Mouse (Mus musculus) v-Abl transformed pro-B cells (cell line): ENCODE measurements around the gene Ina.

Experiments
- in situ Hi-C, 2 experiments: fragments of 400-800 bp; cut with MboI; formaldehyde crosslinking; loops; one replicate each; pipeline ENCODE4 v1.15.1; 2025; ENCODE audit not compliant: unreplicated experiment in 2 of 2

The Ina gene

DNA sequence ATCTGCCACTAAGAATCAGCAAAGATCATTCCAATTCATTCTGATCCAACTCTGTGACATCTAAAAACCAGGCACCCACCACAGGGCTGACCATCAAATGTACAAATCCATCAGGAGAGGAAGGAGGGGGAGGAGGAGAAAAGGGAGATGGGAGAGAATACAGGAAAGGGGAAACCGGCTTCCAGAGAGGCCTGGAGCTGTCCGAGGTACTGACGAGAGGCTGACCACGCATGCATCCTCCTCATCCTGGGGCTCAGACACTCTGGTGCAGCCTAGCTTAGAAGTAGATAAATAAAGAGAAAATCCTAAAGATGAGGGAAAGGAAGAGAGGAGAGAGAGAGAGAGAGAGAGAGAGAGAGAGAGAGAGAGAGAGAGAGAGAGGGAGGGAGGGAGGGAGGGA is 8.2 kb upstream of the Ina start:
- in situ Hi-C loops = loop anchor here in 1 of 2 experiments (25.0 kb wide), 1 partner anchor 894 kb away; no protein-coding TSS in a partner anchor

DNA sequence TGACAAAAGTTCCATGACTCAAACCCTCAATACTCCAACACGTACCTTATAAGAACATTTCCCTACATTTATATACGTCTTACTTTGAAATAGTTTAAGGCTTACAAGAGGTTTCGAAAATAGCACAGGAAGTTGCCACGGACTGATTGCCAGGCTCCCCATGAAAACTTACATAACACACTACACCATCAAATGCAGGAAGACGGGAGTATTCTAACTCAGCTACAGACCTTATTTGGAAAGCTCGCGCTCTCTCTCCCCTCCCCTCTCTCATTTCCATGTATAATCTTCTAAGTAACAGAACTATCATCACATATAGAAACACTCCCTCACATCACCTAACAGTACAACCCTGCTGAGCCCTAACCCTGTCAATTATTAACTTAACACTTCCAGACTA is 5.1 kb upstream of the Ina start:
- in situ Hi-C loops = loop anchor here in 1 of 2 experiments (25.0 kb wide), 1 partner anchor 897 kb away; no protein-coding TSS in a partner anchor

- in situ Hi-C loops = loop anchor here in 1 of 2 experiments (25.0 kb wide), 1 partner anchor 898 kb away; no protein-coding TSS in a partner anchor
Observed at GRCm38 (mm10) chr19:47009943-47010342, 4.6 kb upstream of the Ina start.

GRCm38 (mm10) chr19:47012521-47013130 is 1.9 kb upstream of the Ina start:
- in situ Hi-C loops = loop anchor here in 1 of 2 experiments (25.0 kb wide), 1 partner anchor 900 kb away; no protein-coding TSS in a partner anchor

DNA sequence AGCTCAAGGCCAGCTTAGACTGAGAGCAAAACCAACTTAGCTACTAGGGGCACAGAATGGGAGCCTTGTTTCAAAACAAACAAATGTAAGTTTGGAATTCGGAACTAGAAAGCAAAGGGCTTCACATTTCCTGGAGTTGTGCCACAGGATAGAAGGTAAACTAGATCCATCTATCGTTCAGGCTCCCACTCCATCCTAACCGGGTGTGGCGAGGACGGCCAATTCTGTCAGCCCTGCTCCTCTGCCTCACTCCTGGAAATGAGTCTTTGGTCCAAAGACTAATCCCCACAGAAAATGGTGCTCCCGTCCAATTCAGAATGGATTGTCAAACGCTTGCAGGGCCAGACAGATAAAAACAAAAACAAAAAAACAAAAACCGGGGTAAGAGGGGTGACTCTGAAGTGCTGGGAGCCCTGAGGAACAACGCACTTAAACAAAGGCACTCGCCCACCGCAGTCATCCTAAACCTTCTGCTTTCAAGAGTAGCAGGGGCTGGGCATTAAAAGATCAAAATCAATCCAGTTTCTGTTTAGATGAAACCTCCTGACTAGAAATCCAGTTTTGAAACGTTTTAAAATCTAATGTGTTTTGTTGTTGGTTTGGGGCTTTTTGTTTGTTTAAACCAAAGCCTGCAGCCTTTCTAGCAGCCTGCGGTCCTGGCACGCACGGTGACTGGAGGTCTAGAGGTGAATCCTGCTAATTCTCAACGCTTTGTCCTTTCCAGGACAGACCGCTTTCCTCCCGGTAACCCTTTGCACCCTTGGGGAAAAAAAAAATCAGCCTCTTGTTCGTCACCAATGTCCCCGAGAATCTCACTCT is 949 bp upstream of the Ina start:
- in situ Hi-C loops = loop anchor here in 1 of 2 experiments (25.0 kb wide), 1 partner anchor 901 kb away; no protein-coding TSS in a partner anchor

- in situ Hi-C loops = loop anchor here in 1 of 2 experiments (25.0 kb wide), 1 partner anchor 902 kb away; no protein-coding TSS in a partner anchor
Observed at GRCm38 (mm10) chr19:47014159-47014446, 395 bp upstream of the Ina start.

DNA sequence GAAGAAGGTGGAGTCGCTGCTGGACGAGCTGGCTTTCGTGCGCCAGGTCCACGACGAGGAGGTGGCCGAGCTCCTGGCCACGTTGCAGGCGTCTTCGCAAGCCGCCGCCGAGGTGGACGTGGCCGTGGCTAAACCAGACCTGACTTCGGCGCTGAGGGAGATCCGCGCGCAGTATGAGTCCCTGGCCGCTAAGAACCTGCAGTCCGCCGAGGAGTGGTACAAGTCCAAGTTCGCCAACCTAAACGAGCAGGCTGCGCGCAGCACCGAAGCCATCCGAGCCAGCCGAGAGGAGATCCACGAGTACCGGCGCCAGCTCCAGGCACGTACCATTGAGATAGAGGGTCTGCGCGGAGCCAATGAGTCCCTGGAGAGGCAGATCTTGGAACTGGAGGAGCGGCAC is 898 bp downstream of the Ina start:
- in situ Hi-C loops = loop anchor here in 1 of 2 experiments (25.0 kb wide), 1 partner anchor 903 kb away; no protein-coding TSS in a partner anchor

DNA sequence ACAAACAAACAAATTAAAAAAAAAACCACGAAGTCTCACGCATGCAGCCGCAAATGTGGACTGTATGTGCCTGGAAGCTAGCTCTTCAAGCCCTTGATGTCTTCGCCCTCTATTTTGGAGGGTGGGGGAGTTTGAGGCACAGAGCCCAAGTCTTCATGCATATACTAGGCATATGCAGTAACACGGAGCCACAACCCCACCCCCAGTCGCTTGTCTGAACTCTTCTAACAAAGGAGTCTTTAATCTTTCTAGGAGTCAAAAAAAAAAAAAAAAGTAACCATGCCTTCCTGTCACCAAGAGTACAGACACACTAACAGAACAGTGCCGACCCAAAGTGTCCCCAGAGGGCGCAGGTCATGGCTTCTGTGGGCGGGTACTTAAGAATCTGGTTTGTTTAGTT is 1.5 kb downstream of the Ina start:
- in situ Hi-C loops = loop anchor here in 1 of 2 experiments (25.0 kb wide), 1 partner anchor 904 kb away; no protein-coding TSS in a partner anchor

- in situ Hi-C loops = loop anchor here in 1 of 2 experiments (25.0 kb wide), 1 partner anchor 904 kb away; no protein-coding TSS in a partner anchor
Observed at GRCm38 (mm10) chr19:47016487-47016886, 2.0 kb downstream of the Ina start.

DNA sequence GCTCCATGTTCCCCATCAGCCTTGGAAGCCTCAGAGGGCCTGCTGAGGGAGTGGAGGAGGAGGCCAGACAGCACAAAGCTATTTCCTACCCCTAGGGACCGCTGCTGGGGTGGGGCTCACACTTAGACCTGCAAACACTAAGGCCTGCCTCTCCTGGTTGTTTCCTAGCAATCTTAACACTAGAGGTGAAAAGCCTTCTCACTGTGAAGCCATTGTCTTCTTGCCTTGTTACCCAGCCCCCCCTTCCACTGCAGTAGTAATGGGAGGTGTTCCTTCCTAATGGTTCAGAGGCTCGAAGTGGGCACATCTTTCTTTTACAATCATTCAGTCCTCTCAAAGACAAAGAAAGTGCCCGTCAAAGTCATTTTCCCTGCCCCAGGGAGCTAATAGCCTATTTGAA is 3.3 kb downstream of the Ina start:
- in situ Hi-C loops = loop anchor here in 1 of 2 experiments (25.0 kb wide), 1 partner anchor 906 kb away; no protein-coding TSS in a partner anchor

- in situ Hi-C loops = loop anchor here in 1 of 2 experiments (25.0 kb wide), 1 partner anchor 906 kb away; no protein-coding TSS in a partner anchor
Observed at GRCm38 (mm10) chr19:47018330-47018729, 3.8 kb downstream of the Ina start.

GRCm38 (mm10) chr19:47019326-47019725 is 4.8 kb downstream of the Ina start:
- in situ Hi-C loops = loop anchor here in 1 of 2 experiments (25.0 kb wide), 1 partner anchor 907 kb away; no protein-coding TSS in a partner anchor

DNA sequence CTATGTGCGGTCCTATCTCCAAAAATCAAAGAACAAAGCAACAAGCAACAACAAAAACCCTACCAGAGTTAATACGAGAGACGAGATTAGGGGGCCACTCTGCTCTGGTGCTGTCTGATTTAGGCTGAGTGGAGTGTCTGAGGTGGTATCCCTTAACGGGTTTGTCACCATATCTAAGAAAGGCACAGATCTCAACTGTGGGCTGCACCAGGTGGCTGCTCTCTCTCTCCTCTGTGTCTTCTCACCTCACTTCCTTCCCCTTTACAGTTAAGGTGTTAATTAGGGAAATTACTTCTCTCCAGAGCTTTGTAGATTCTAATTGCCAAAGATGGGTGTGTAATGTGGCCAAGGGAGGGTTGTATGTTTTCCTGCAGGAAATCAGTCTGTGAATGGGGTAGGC is 8.2 kb downstream of the Ina start:
- in situ Hi-C loops = loop anchor here in 1 of 2 experiments (25.0 kb wide), 1 partner anchor 910 kb away; no protein-coding TSS in a partner anchor

- in situ Hi-C loops = loop anchor here in 1 of 2 experiments (25.0 kb wide), 1 partner anchor 911 kb away; no protein-coding TSS in a partner anchor
Observed at GRCm38 (mm10) chr19:47023546-47023945, 9.0 kb downstream of the Ina start.

GRCm38 (mm10) chr19:47024954-47025353 is 10.5 kb downstream of the Ina start:
- in situ Hi-C loops = loop anchor here in 1 of 2 experiments (25.0 kb wide), 1 partner anchor 913 kb away; no protein-coding TSS in a partner anchor

DNA sequence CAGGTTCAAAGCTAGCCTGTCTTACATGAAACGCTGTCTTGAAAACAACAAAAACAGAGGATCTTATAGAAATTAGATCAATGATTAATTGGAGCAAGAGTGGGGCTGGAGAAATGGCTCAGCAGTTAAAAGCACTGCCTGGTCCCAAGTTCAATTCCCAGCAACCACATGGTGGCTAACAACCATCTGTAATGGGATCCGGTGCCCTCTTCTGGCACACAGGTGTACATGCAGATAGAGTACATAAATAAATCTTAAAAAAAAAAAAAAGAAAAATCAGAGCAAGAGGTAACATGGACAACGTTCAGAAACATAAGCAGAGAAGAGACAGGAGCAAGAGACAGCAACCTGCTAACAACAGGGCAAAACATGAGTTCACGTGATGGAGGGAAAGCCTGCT is 12.0 kb downstream of the Ina start:
- in situ Hi-C loops = no loop called here

DNA sequence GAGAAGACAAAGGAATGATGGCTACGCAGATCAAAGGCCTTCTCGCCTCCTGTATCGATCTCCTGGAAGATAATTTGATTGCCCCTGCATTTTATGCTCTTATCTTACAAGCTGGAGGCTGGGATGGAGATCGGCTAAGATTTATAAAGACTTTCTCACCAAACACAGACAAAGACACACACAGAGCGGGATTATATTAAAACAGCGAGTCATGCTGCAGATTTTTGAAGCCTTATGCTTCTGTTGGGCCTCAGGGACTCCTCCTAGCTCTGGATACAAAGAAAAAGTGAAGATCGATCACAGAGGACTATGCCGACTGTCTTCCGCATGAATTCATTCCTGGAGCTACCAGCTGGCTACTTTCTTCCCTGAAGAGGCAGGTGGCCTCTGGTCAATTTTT is 15.3 kb downstream of the Ina start:
- in situ Hi-C loops = no loop called here

GRCm38 (mm10) chr19:47031770-47032169 is 17.3 kb downstream of the Ina start:
- in situ Hi-C loops = no loop called here

- in situ Hi-C loops = no loop called here
Observed at GRCm38 (mm10) chr19:47034916-47035315, 20.4 kb downstream of the Ina start.

- in situ Hi-C loops = no loop called here
Observed at GRCm38 (mm10) chr19:47036596-47036995, 22.1 kb downstream of the Ina start.
